Mouse (Mus musculus) limb, embryonic 14.5 days (tissue): Measurements from ENCODE around the gene Tiam2. TPM values are rescaled to one million over a fixed set of nuclear protein-coding genes. Genes with fewer than 3 reads are reported as not detected.

ENCODE experiments used
- ATAC-seq: fragments of 200-750 bp; cut with Nextera tagmentation; 2 replicates; pipeline ENCODE4 v1.8.0; 2017; ENCODE audit warnings: low read depth, moderate number of reproducible peaks, moderate TSS enrichment; ENCODE audit not compliant: low FRiP score
- DNase-seq: peaks from one replicate; pipeline ENCODE4 v3.0.0-alpha.2; 2015; ENCODE audit warnings: low spot score
- H3K27ac ChIP-seq: fragments of 300-500 bp; sonication (generic); replicated peaks from 2 replicates; pipeline ENCODE4 v1.5.1; 2014; ENCODE audit warnings: low read depth, mild to moderate bottlenecking, low read length, moderate library complexity, mixed read lengths
- H3K27me3 ChIP-seq: fragments of 300-500 bp; sonication (generic); 2 replicates; pipeline ENCODE4 v1.6.1; 2014; ENCODE audit warnings: low read length, mixed read lengths; ENCODE audit not compliant: control insufficient read depth, insufficient read depth
- H3K36me3 ChIP-seq: fragments of 300-500 bp; sonication (generic); 2 replicates; pipeline ENCODE4 v1.6.1; 2014; ENCODE audit warnings: mild to moderate bottlenecking, low read length, moderate library complexity, mixed read lengths; ENCODE audit not compliant: control insufficient read depth, insufficient read depth
- H3K4me1 ChIP-seq: fragments of 300-500 bp; sonication (generic); 2 replicates; pipeline ENCODE4 v1.6.1; 2014; ENCODE audit warnings: antibody characterized with exemption, low read length, mixed read lengths; ENCODE audit not compliant: control insufficient read depth, insufficient read depth
- H3K4me2 ChIP-seq: fragments of 300-500 bp; sonication (generic); replicated peaks from 2 replicates; pipeline ENCODE4 v1.6.1; 2014; ENCODE audit warnings: low read depth, mild to moderate bottlenecking, low read length, moderate library complexity; ENCODE audit not compliant: severe bottlenecking
- H3K4me3 ChIP-seq: fragments of 300-500 bp; sonication (generic); replicated peaks from 2 replicates; pipeline ENCODE4 v1.5.1; 2014; ENCODE audit warnings: low read length
- H3K9ac ChIP-seq: fragments of 300-500 bp; sonication (generic); 2 replicates; pipeline ENCODE4 v1.6.1; 2014; ENCODE audit warnings: mild to moderate bottlenecking, low read depth, low read length, moderate library complexity; ENCODE audit not compliant: severe bottlenecking
- H3K9me3 ChIP-seq: fragments of 300-500 bp; sonication (generic); 2 replicates; pipeline ENCODE4 v1.6.1; 2016; ENCODE audit warnings: low read length; ENCODE audit not compliant: control insufficient read depth
- POLR2A ChIP-seq: fragments of 200-500 bp; IDR thresholded peaks from 2 replicates; pipeline ENCODE4 v1.8.0; 2012; ENCODE audit warnings: inconsistent platforms, mild to moderate bottlenecking, moderate library complexity, borderline replicate concordance; ENCODE audit not compliant: insufficient read depth, insufficient read length; ENCODE audit errors: extremely low read depth
- WGBS: fragments of 180-500 bp; shearing (Covaris S2); extraction: QIAGEN DNeasy Blood & Tissue Kit; methylation state at CpG from one replicate; pipeline ENCODE4 v1.1.7; 2014; 5-methylcytosine and 5-hydroxymethylcytosine counted together
- polyA plus RNA-seq, 2 experiments: library from polyadenylated mRNA; depleted of rRNA in 1 of 2; stranded (reverse) in 1 of 2; unstranded in 1 of 2; fragments of >200 nt; fragmentation: Nextera tagmentation in 1 of 2; extraction: Ambion mirVana in 1 of 2; gene quantifications; 2 replicates each; pipeline versions ENCODE4 v1.2.1 to v1.2.3; 2012 to 2014

Gene Tiam2
- polyA plus RNA-seq, 2 experiments = 21.1 to 25.9 TPM

GRCm38 (mm10) chr17:3314625-3315020 is 11.8 kb upstream of the Tiam2 start:
- Histone ChIP-seq H3K36me3 (no peaks in the 10 kb centered on the region), H3K4me2 (peak overlapping the region; percentile 41), H3K27me3 (no peaks in the 10 kb centered on the region), H3K27ac (peak overlapping the region; percentile 72), H3K4me1 (no peaks in the 10 kb centered on the region), H3K9me3 (0 out of 2 replicates have a peak, but pooled peaks cover 5% of the 10 kb centered on the region), H3K4me3 (peak overlapping the region; percentile 24), H3K9ac (peak overlapping the region; percentile 50)
- peak; percentile 20 for DNase-seq
- no peak for ATAC-seq
- no peak for TF ChIP-seq POLR2A
- WGBS = 26% methylated on average over 3 of the region's 3 CpGs

GRCm38 (mm10) chr17:3315581-3315980 is 10.8 kb upstream of the Tiam2 start:
- no peak overlapping the region for H3K9ac ChIP-seq
- WGBS = 83% methylated on average over 4 of the region's 4 CpGs
- H3K27ac ChIP-seq = no peak overlapping the region
- H3K27me3 ChIP-seq = no peaks in the 10 kb centered on the region
- DNase-seq (no peak), ATAC-seq (no peak)
- H3K4me1 ChIP-seq = no peaks in the 10 kb centered on the region
- H3K36me3 ChIP-seq = no peaks in the 10 kb centered on the region
- no peak overlapping the region for H3K4me2 ChIP-seq
- no peak for TF ChIP-seq POLR2A
- 0 out of 2 replicates have a peak, but pooled peaks cover 5% of the 10 kb centered on the region for H3K9me3 ChIP-seq
- no peak overlapping the region for H3K4me3 ChIP-seq

DNA sequence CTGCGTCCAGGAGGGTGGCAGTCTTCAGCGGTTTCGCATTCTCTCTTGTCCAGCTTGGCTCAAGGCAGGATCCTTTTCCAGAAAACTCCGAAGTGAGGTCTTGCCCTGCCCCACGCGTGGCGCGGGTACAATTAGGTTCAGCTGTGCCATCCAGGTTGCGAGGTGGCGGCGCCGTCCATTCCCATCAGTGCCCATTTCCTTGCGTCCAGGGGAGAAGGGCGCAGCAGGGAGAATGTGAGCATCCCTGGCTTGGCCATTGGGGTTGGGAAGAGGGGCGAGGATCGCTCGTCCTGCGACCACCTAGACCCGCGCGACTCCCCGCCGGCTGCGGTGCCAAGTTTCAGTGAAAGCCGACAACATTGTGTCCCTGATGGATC is 518 bp downstream of the Tiam2 start:
- ATAC-seq (no peak), DNase-seq (no peak)
- no peaks in the 10 kb centered on the region for H3K27me3 ChIP-seq
- peak overlapping the region; percentile 70 for H3K27ac ChIP-seq
- H3K4me1 ChIP-seq = peaks cover 31% of the 10 kb centered on the region
- H3K9me3 ChIP-seq = no peaks in the 10 kb centered on the region
- peaks cover 5% of the 10 kb centered on the region; the same call in 1 of the 2 replicates for H3K36me3 ChIP-seq
- H3K9ac ChIP-seq = peak overlapping the region; percentile 76
- peak overlapping the region; percentile 63 for H3K4me2 ChIP-seq
- TF ChIP-seq POLR2A = no peak
- H3K4me3 ChIP-seq = peak overlapping the region; percentile 81
- WGBS = 0% methylated on average over 25 of the region's 25 CpGs

DNA sequence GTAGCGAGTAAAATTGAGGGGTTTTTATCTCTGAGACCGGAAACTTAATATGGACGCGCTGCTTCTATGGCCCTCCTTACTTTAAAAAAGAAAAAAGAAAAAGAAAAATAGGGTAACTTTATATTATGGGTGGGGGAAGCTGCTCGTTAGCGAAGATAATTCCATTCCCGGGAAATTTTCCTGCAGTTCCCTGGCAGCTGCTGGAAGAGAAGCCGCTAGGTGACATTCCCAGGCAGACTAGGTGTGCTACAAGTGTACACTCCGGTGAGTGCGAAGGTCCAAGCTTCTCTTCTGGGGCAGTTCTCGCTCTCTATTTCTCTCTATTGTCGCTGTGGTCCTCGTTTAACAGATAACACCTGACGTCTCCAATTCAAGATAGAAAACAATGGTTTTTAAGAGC is 962 bp downstream of the Tiam2 start:
- no peaks in the 10 kb centered on the region for H3K27me3 ChIP-seq
- WGBS = 3% methylated on average over 14 of the region's 14 CpGs
- DNase-seq (no peak), ATAC-seq (no peak)
- H3K4me3 ChIP-seq = peak overlapping the region; percentile 81
- no peak for TF ChIP-seq POLR2A
- H3K9me3 ChIP-seq = no peaks in the 10 kb centered on the region
- peaks cover 34% of the 10 kb centered on the region for H3K4me1 ChIP-seq
- H3K4me2 ChIP-seq = peak overlapping the region; percentile 63
- peak overlapping the region; percentile 76 for H3K9ac ChIP-seq
- H3K27ac ChIP-seq = no peak overlapping the region
- H3K36me3 ChIP-seq = peaks cover 5% of the 10 kb centered on the region; the same call in 1 of the 2 replicates

DNA sequence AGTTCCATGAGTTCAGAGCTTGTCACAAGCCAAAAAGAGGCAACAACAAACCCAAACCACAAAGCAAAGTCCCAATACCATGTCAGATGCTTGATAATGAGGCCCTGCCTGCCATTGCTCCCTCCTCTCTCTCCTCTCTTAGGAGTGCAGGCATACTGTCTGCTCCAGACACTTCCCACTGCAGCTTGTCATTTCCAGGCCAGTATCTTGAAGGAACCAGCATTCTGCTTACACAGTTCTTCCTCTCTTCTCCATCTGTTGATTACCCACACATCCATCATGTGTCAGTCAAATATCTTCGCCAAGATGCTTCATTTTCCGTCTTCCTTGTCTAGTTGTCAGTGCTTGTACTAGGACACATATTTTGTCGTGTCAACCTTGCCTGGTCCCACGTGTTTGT is 2.4 kb downstream of the Tiam2 start:
- 90% methylated on average over 4 of the region's 4 CpGs for WGBS
- H3K4me3 ChIP-seq = no peak overlapping the region
- no peaks in the 10 kb centered on the region for H3K27me3 ChIP-seq
- no peak overlapping the region for H3K27ac ChIP-seq
- H3K4me1 ChIP-seq = peaks cover 45% of the 10 kb centered on the region
- peaks cover 5% of the 10 kb centered on the region; the same call in 1 of the 2 replicates for H3K36me3 ChIP-seq
- peak overlapping the region; percentile 63; the same call in 1 of the 2 replicates for H3K4me2 ChIP-seq
- H3K9ac ChIP-seq = no peak overlapping the region
- H3K9me3 ChIP-seq = no peaks in the 10 kb centered on the region
- DNase-seq (no peak), ATAC-seq (no peak)
- no peak for TF ChIP-seq POLR2A

- ATAC-seq = no peak
- peaks cover 5% of the 10 kb centered on the region; the same call in 1 of the 2 replicates for H3K36me3 ChIP-seq
- 94% methylated on average over 4 of the region's 4 CpGs for WGBS
- TF ChIP-seq POLR2A = no peak
- no peaks in the 10 kb centered on the region for H3K9me3 ChIP-seq
- H3K9ac ChIP-seq = no peak overlapping the region
- no peak overlapping the region for H3K4me3 ChIP-seq
- no peak for DNase-seq
- H3K4me1 ChIP-seq = peaks cover 45% of the 10 kb centered on the region
- no peak overlapping the region for H3K27ac ChIP-seq
- H3K4me2 ChIP-seq = no peak overlapping the region
- H3K27me3 ChIP-seq = no peaks in the 10 kb centered on the region
Measured at GRCm38 (mm10) chr17:3329429-3329828, 3.1 kb downstream of the Tiam2 start.
